Mouse (Mus musculus) kidney, adult 9 months (tissue): ENCODE measurements at regions not wholly inside any gene's neighbourhood (a gene's known extent, or its start where the extent isn't known, plus 50 kb on each side); places are given as distances from the start of the nearest gene placed in this dataset.
A peak's percentile ranks its signal among the peaks of the same experiment; 100 is the strongest.

Experiments
- DNase-seq: peaks from one replicate; pipeline ENCODE4 v3.0.0; 2022

- no peak for DNase-seq
Observed at GRCm38 (mm10) chr2:160256251-160256650, 77.7 kb downstream of the Gm826 start.

- DNase-seq: no peak
Observed at GRCm38 (mm10) chr2:160250228-160250627, 83.7 kb downstream of the Gm826 start.

GRCm38 (mm10) chr2:160249104-160250093 is 84.6 kb downstream of the Gm826 start:
- DNase-seq: peak; percentile 40

GRCm38 (mm10) chr2:160247286-160247685 is 86.7 kb downstream of the Gm826 start:
- DNase-seq: peak; percentile 34

GRCm38 (mm10) chr2:160246356-160246755 is 87.6 kb downstream of the Gm826 start:
- peak; percentile 91 for DNase-seq

GRCm38 (mm10) chr2:160244866-160245265 is 89.1 kb downstream of the Gm826 start:
- no peak for DNase-seq

- peak; percentile 38 for DNase-seq
Observed at GRCm38 (mm10) chr2:160240531-160241379, 93.2 kb downstream of the Gm826 start.

GRCm38 (mm10) chr2:160237436-160238104 is 96.4 kb downstream of the Gm826 start:
- no peak for DNase-seq

GRCm38 (mm10) chr2:160236806-160237205 is 97.2 kb downstream of the Gm826 start:
- DNase-seq: peak; percentile 61

GRCm38 (mm10) chr2:160230786-160231185 is 103.2 kb downstream of the Gm826 start:
- peak; percentile 51 for DNase-seq

- DNase-seq: no peak
Observed at GRCm38 (mm10) chr2:160228331-160229035, 105.5 kb downstream of the Gm826 start.

GRCm38 (mm10) chr2:160225450-160225849 is 108.5 kb downstream of the Gm826 start:
- DNase-seq: peak; percentile 57

GRCm38 (mm10) chr2:160223366-160223765 is 110.6 kb downstream of the Gm826 start:
- peak; percentile 68 for DNase-seq

GRCm38 (mm10) chr2:160221772-160222171 is 112.2 kb downstream of the Gm826 start:
- DNase-seq: no peak

GRCm38 (mm10) chr2:160220562-160221021 is 113.4 kb downstream of the Gm826 start:
- DNase-seq: no peak

GRCm38 (mm10) chr2:160214032-160214812 is 119.7 kb downstream of the Gm826 start:
- no peak for DNase-seq

- DNase-seq: no peak
Observed at GRCm38 (mm10) chr2:160210507-160210906, 123.5 kb downstream of the Gm826 start.

GRCm38 (mm10) chr2:160209589-160210264 is 124.2 kb downstream of the Gm826 start:
- DNase-seq: no peak

GRCm38 (mm10) chr2:160208295-160208694 is 125.7 kb downstream of the Gm826 start:
- DNase-seq: no peak

- no peak for DNase-seq
Observed at GRCm38 (mm10) chr2:160207226-160207625, 126.7 kb downstream of the Gm826 start.

- peak; percentile 16 for DNase-seq
Observed at GRCm38 (mm10) chr2:160192661-160193060, 141.3 kb downstream of the Gm826 start.
